Comparison of ENCODE assay signal across 9 mouse cellular contexts in the genomic region with DNA sequence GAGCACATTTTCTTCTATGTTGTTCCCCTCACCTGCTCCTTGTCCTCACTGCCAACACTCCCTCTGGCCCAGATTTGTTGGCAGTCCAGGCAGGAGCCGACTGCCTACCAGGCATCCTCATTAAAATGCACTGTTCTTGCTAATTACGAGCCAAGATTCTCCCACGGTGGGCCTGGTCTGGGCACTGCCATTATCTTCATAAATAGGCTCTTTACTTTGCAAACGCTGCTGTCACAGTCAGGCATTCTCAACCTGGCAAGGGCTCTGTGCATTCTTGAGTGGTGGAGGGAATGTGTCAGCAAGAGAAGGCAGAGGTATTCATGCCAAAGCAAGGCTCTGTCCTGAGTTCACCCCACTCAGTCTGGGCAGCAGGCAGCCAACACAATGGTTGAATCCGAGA. TPM values are rescaled to one million over a fixed set of nuclear protein-coding genes. Genes with fewer than 3 reads are reported as not detected.
DNase-seq lines count a peak whose midpoint lies in the region; ATAC-seq and TF ChIP-seq lines count a peak whose summit lies in the region.
"Had no signal": no experiment of that assay in that cellular context is flagged by ENCODE, and none has a peak within 500 bp of the region (broad histone marks: within the 10 kb centered on the region; RNA-seq: fewer than 3 reads in every experiment).

No protein-coding gene starts in this region.

- peak; percentile 27; the same call in 1 of the 2 replicates for TF ChIP-seq CTCF in heart, adult 2 months (IDR thresholded peaks at IDR 0.05)

- peaks cover 11% of the 10 kb centered on the region for H3K4me1 ChIP-seq in heart, adult 2 months (ENCODE audit: control insufficient read depth, insufficient read depth, low read length)
- H3K4me1 ChIP-seq in heart, embryonic 11.5 days (ENCODE audit: control insufficient read depth, insufficient read depth, low read length): no peaks in the 10 kb centered on the region
- H3K4me1 ChIP-seq in heart, embryonic 16.5 days (ENCODE audit: control insufficient read depth, insufficient read depth, low read length): peaks cover 23% of the 10 kb centered on the region
- H3K4me1 ChIP-seq in midbrain, embryonic 15.5 days: peaks cover 24% of the 10 kb centered on the region

- peaks cover 3% of the 10 kb centered on the region; the same call in 1 of the 2 replicates for H3K36me3 ChIP-seq in heart, adult 2 months (ENCODE audit: control insufficient read depth, insufficient read depth, low read length)
- H3K36me3 ChIP-seq in heart, embryonic 11.5 days (ENCODE audit: control insufficient read depth, insufficient read depth, low read length): no peaks in the 10 kb centered on the region
- no peaks in the 10 kb centered on the region for H3K36me3 ChIP-seq in heart, embryonic 16.5 days (ENCODE audit: control insufficient read depth, insufficient read depth)
- H3K36me3 ChIP-seq in midbrain, embryonic 15.5 days (replicated peaks): no peaks in the 10 kb centered on the region
- H3K36me3 ChIP-seq: limb, embryonic 13.5 days had no signal

- H3K27me3 ChIP-seq in heart, adult 2 months (ENCODE audit: control insufficient read depth, insufficient read depth, low read length): no peaks in the 10 kb centered on the region
- no peaks in the 10 kb centered on the region for H3K27me3 ChIP-seq in heart, embryonic 11.5 days (ENCODE audit: control insufficient read depth, insufficient read depth, low read length)
- no peaks in the 10 kb centered on the region for H3K27me3 ChIP-seq in heart, embryonic 16.5 days (ENCODE audit: control insufficient read depth, insufficient read depth, low read length)
- H3K27me3 ChIP-seq in midbrain, embryonic 15.5 days (replicated peaks): no peaks in the 10 kb centered on the region
- H3K27me3 ChIP-seq: limb, embryonic 13.5 days had no signal

- peak overlapping the region; percentile 67 for H3K27ac ChIP-seq in heart, adult 2 months
- H3K27ac ChIP-seq in heart, embryonic 11.5 days (ENCODE audit: low read depth, low read length): no peak overlapping the region
- H3K27ac ChIP-seq in heart, embryonic 16.5 days (ENCODE audit: low read length): peak overlapping the region; percentile 48; the same call in 1 of the 2 replicates
- peak overlapping the region; percentile 37 for H3K27ac ChIP-seq in midbrain, embryonic 15.5 days
- H3K27ac ChIP-seq: limb, embryonic 13.5 days had no signal

- TF ChIP-seq EP300 in heart, adult 2 months (IDR thresholded peaks at IDR 0.05; ENCODE audit: insufficient read depth, low read depth, low read length): peak; percentile 85

- no peak for ATAC-seq in heart, embryonic 11.5 days (replicated peaks; ENCODE audit: insufficient number of reproducible peaks, low FRiP score, low TSS enrichment)
- ATAC-seq in heart, embryonic 16.5 days (replicated peaks; ENCODE audit: extremely low read depth, insufficient read depth, low FRiP score): peak; percentile 85
- ATAC-seq in midbrain, embryonic 15.5 days (replicated peaks): peak; percentile 65

- TF ChIP-seq POLR2A in heart, adult 2 months (IDR thresholded peaks at IDR 0.05; ENCODE audit: insufficient read depth, low read depth, low read length): no peak

- H3K9ac ChIP-seq in heart, adult 2 months (ENCODE audit: low read depth, low read length): no peak overlapping the region
- H3K9ac ChIP-seq in heart, embryonic 11.5 days (ENCODE audit: low read depth, low read length): no peak overlapping the region
- H3K9ac ChIP-seq in heart, embryonic 16.5 days (ENCODE audit: low read length): no peak overlapping the region
- no peak overlapping the region for H3K9ac ChIP-seq in midbrain, embryonic 15.5 days
- H3K9ac ChIP-seq: limb, embryonic 13.5 days had no signal

- intact Hi-C loops in heart, adult 2 months (cut with DNase I): no loop called here

- H3K9me3 ChIP-seq in heart, embryonic 11.5 days (replicated peaks; ENCODE audit: control insufficient read depth, low read length): no peaks in the 10 kb centered on the region
- H3K9me3 ChIP-seq in heart, embryonic 16.5 days (replicated peaks; ENCODE audit: control insufficient read depth, low read length): peaks cover 5% of the 10 kb centered on the region; the same call in 1 of the 2 replicates
- H3K9me3 ChIP-seq in midbrain, embryonic 15.5 days: no peaks in the 10 kb centered on the region
- H3K9me3 ChIP-seq: limb, embryonic 13.5 days had no signal

- no peak overlapping the region for H3K4me2 ChIP-seq in heart, embryonic 11.5 days
- no peak overlapping the region for H3K4me2 ChIP-seq in heart, embryonic 16.5 days (ENCODE audit: low read depth, low read length)
- no peak overlapping the region for H3K4me2 ChIP-seq in midbrain, embryonic 15.5 days
- H3K4me2 ChIP-seq: limb, embryonic 13.5 days had no signal

- no peaks in the 10 kb centered on the region for H3K79me2 ChIP-seq in heart, adult 2 months (replicated peaks; ENCODE audit: control insufficient read depth, insufficient read depth, low read length)

- H3K4me3 ChIP-seq in heart, adult 2 months: no peak overlapping the region
- H3K4me3 ChIP-seq in heart, embryonic 11.5 days (ENCODE audit: low read depth, low read length): no peak overlapping the region
- H3K4me3 ChIP-seq in heart, embryonic 16.5 days (ENCODE audit: low read length): no peak overlapping the region
- no peak overlapping the region for H3K4me3 ChIP-seq in midbrain, embryonic 15.5 days
- H3K4me3 ChIP-seq: limb, embryonic 13.5 days had no signal

- WGBS in heart, adult 2 months: 38% methylated on average over 5 of the region's 5 CpGs
- WGBS in heart, embryonic 11.5 days (ENCODE audit: insufficient replicate concordance): 50% methylated on average over 5 of the region's 5 CpGs
- 26% methylated on average over 5 of the region's 5 CpGs for WGBS in heart, embryonic 16.5 days
- WGBS in midbrain, embryonic 15.5 days: 20% methylated on average over 5 of the region's 5 CpGs

- DNase-seq in heart, adult 2 months: peak; percentile 48 to 78
- DNase-seq in fibroblast of lung, adult 2 months (ENCODE audit: low read depth): peak; percentile 69
- DNase-seq in layer of hippocampus, postnatal 25 days (ENCODE audit: extremely low spot score in 1 of 2, low spot score in 1 of 2): peak; percentile 21 to 45
- no peak for DNase-seq in spleen, postnatal 10 days (ENCODE audit: low spot score in 2 of 2)
- no peak for DNase-seq in ovary, postnatal 14 days (ENCODE audit: low spot score)

RNA-seq across cellular contexts. Expression of a gene that starts 59.4 kb away (rescaled TPM):
- 10 to 100 TPM; 14.1 to 16.0 TPM for total RNA-seq in heart, adult 2 months (2021)
- polyA plus RNA-seq in heart, adult 2 months (2012; rRNA removed): 12.3 and 13.4 TPM in 2 replicates
- polyA plus RNA-seq in heart, embryonic 11.5 days (2014; fragmentation: Nextera tagmentation; extraction: Ambion mirVana): 7.6 and 8.8 TPM in 2 replicates
- 2.2 and 2.6 TPM in 2 replicates for polyA plus RNA-seq in heart, embryonic 16.5 days (2015; fragmentation: Nextera tagmentation; extraction: Ambion mirVana)
- 100 to 1,000 TPM; 187 to 196 TPM for total RNA-seq in layer of hippocampus, postnatal 25 days (2021)
- 8.1 and 10.1 TPM in 2 replicates for polyA plus RNA-seq in midbrain, embryonic 15.5 days (2015; fragmentation: Nextera tagmentation; extraction: Ambion mirVana)

Comparison
In these comparisons a context has a peak if more than half of its experiments do, and no peak if none do; other contexts are left out.
1. DNase-seq: peak in heart, adult 2 months (2 of 2), fibroblast of lung, adult 2 months (single experiment) and layer of hippocampus, postnatal 25 days (2 of 2); none in spleen, postnatal 10 days (0 of 2) and ovary, postnatal 14 days (single experiment).